Mouse (Mus musculus) liver, adult 2 months (tissue): Measurements from ENCODE around the gene Ankrd65.

Experiments
- CTCF ChIP-seq: fragments of 200-500 bp; IDR thresholded peaks from 2 replicates; pipeline ENCODE4 v1.5.1; 2011; ENCODE audit warnings: low read depth, low read length, control low read depth
- POLR2A ChIP-seq: fragments of 200-500 bp; IDR thresholded peaks from 2 replicates; pipeline ENCODE4 v1.6.1; 2011; ENCODE audit warnings: low read length, control low read depth; ENCODE audit not compliant: insufficient read depth; ENCODE audit errors: extremely low read depth

DNA sequence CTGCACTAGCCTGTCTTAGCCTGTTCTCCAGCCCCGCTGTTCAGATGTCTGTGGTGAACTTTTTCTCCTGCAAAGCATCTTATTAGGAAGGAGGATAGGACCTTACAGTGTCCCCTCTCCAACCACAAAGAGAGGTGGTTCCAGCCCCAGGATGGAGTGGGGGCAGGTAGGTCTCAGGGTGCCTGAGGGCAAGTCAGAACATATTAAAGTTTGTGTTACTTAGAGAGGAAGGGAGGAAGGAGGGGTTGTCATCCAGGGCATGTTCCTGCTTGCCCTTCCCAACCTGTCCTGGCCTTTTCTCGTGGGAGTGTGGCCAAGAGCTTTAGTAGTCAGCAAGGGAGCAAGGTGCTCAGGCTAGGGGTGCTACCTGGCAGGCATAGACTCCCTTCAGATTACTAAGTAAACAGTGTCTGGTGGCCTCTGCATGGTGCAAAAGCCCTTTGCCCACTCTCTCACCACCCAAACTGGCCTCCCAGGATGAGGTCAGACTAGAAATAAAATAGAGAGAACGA, 467 bp downstream of the Ankrd65 start:
- TF ChIP-seq CTCF (no peak), POLR2A (no peak)
